Mouse (Mus musculus) stomach, embryonic 16.5 days (tissue): ENCODE measurements around the gene Gm5485. TPM values are rescaled to one million over a fixed set of nuclear protein-coding genes. Genes with fewer than 3 reads are reported as not detected.

Source experiments
- ATAC-seq: fragments of 200-750 bp; cut with Nextera tagmentation; 2 replicates; pipeline ENCODE4 v1.8.0; 2017; ENCODE audit warnings: moderate number of reproducible peaks, moderate TSS enrichment; ENCODE audit not compliant: insufficient read depth, low FRiP score
- H3K27ac ChIP-seq: fragments of 300-500 bp; sonication (generic); 2 replicates; pipeline ENCODE4 v1.5.1; 2014; ENCODE audit warnings: low read length
- H3K27me3 ChIP-seq: fragments of 300-500 bp; sonication (generic); 2 replicates; pipeline ENCODE4 v1.6.1; 2014; ENCODE audit warnings: low read length, control low read depth, mixed read lengths; ENCODE audit not compliant: control insufficient read depth, insufficient read depth
- H3K36me3 ChIP-seq: fragments of 300-500 bp; sonication (generic); 2 replicates; pipeline ENCODE4 v1.6.1; 2014; ENCODE audit warnings: low read length; ENCODE audit not compliant: control insufficient read depth, insufficient read depth
- H3K4me1 ChIP-seq: fragments of 300-500 bp; sonication (generic); 2 replicates; pipeline ENCODE4 v1.6.1; 2014; ENCODE audit warnings: low read length, control low read depth, mixed read lengths; ENCODE audit not compliant: control insufficient read depth, insufficient read depth
- H3K4me2 ChIP-seq: fragments of 300-500 bp; sonication (generic); 2 replicates; pipeline ENCODE4 v1.6.1; 2014; ENCODE audit warnings: low read depth, low read length, mixed read lengths
- H3K4me3 ChIP-seq: fragments of 300-500 bp; sonication (generic); replicated peaks from 2 replicates; pipeline ENCODE4 v1.5.1; 2014; ENCODE audit warnings: mild to moderate bottlenecking, low read length
- H3K9ac ChIP-seq: fragments of 300-500 bp; sonication (generic); 2 replicates; pipeline ENCODE4 v1.6.1; 2014; ENCODE audit warnings: low read length
- H3K9me3 ChIP-seq: fragments of 300-500 bp; sonication (generic); replicated peaks from 2 replicates; pipeline ENCODE4 v1.6.1; 2016; ENCODE audit warnings: low read length, control low read depth; ENCODE audit not compliant: control insufficient read depth
- WGBS: fragments of 180-500 bp; shearing (Covaris S2); extraction: QIAGEN DNeasy Blood & Tissue Kit; methylation state at CpG from one replicate; pipeline ENCODE4 v1.1.7; 2014; 5-methylcytosine and 5-hydroxymethylcytosine counted together
- polyA plus RNA-seq: library from polyadenylated mRNA; unstranded; fragments of >200 nt; fragmentation: Nextera tagmentation; extraction: Ambion mirVana; gene quantifications from 2 replicates; pipeline ENCODE4 v1.2.1, GENCODE M21; 2015

Gene Gm5485
- polyA plus RNA-seq: 0.23 TPM in 1 of 2 replicates, not detected in the other

DNA sequence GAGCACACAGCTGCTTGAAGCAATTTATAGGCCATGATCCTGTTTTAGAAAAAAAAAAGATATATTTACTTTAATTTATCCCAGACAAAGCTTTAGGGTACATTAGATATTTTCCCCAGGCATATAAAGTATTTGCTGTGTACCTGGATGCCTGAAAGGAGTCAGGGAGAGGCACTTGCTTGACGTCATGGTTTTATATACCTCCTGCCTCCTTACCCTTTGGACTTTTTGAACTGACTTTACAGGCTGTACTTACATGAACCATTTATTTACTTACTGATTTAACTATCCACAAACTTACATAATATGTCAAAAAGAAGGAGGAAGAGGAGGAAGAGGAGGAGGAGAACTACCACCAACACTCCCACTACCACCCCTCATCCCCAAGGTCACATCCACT is at the start of gene Gm5485:
Gene Gm5485 (minus strand): TSS at position 171 of the 400 bp plus-strand sequence.
- no peak within 1 kb of the TSS for H3K4me3 ChIP-seq
- no peaks in the 10 kb centered on the region for H3K27me3 ChIP-seq
- 64% methylated on average over 1 of the region's 1 CpGs for WGBS
- H3K4me2 ChIP-seq: no peak within 1 kb of the TSS
- peaks cover 12% of the 10 kb centered on the region for H3K4me1 ChIP-seq
- no peak within 1 kb of the TSS for H3K27ac ChIP-seq
- no peaks in the 10 kb centered on the region for H3K36me3 ChIP-seq
- H3K9me3 ChIP-seq: no peaks in the 10 kb centered on the region
- ATAC-seq: no peak
- H3K9ac ChIP-seq: no peak within 1 kb of the TSS

DNA sequence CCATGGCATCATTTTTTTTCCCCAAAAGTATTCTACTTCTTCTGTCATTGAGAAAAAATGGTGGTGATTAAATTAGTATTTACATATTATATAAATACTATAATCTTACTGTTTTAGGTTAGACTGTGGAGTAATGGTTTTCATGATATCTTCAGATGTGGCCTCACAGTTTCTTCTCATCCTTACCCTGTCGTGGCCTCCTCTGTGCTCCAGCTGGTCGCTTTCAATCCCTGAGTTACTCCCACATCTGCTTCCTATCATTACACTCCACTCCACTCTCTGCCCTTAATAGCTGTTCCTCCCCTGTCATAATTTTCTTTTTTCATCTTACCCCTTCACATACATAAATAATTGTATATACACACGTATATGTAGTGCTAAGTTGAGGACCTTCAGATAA is 41.0 kb upstream of the Gm5485 start:
- Histone ChIP-seq H3K27ac (no peak overlapping the region), H3K4me3 (no peak overlapping the region), H3K9me3 (no peaks in the 10 kb centered on the region), H3K27me3 (no peaks in the 10 kb centered on the region), H3K4me1 (no peaks in the 10 kb centered on the region), H3K9ac (no peak overlapping the region), H3K36me3 (no peaks in the 10 kb centered on the region), H3K4me2 (no peak overlapping the region)
- WGBS: 43% methylated on average over 3 of the region's 3 CpGs
- ATAC-seq: no peak

DNA sequence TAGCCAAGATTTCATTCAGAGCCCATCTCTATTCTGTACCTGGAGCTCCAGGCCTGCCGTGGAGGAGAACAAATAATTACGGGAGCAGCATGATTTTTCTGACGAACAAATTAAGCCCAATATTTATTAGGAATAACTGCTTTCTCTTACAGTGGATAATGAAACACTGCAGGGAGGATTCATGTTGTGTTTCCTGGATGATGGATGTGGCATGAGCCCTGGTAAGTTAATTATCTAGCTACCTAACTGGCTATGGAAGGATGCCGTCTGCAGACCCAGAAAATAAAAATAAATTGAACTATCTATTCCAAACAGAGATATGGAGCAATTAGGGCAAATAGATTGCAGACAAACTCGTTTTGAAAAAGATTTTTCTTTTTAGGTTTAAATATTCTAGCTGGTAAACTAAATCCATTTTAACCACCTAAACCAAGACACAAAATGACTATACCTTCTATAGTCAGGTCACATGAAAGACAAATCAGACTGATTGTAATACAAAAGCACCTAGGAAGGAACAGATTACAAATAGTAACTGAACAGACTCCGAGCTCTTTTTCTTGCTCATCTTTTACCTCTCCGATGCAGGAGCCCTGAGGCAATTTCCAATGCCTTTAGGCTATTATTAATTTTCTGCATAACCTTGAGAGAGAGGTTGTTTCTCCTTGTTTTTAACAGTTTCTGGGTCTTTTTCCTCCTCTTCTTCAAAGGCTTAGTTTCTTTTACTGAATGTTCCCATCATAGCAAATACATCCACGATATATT is 34.1 kb upstream of the Gm5485 start:
- Histone ChIP-seq H3K27me3 (no peaks in the 10 kb centered on the region), H3K36me3 (no peaks in the 10 kb centered on the region), H3K4me1 (no peaks in the 10 kb centered on the region), H3K27ac (no peak overlapping the region), H3K4me2 (no peak overlapping the region), H3K9me3 (no peaks in the 10 kb centered on the region), H3K9ac (no peak overlapping the region), H3K4me3 (no peak overlapping the region)
- 66% methylated on average over 8 of the region's 8 CpGs for WGBS
- no peak for ATAC-seq

DNA sequence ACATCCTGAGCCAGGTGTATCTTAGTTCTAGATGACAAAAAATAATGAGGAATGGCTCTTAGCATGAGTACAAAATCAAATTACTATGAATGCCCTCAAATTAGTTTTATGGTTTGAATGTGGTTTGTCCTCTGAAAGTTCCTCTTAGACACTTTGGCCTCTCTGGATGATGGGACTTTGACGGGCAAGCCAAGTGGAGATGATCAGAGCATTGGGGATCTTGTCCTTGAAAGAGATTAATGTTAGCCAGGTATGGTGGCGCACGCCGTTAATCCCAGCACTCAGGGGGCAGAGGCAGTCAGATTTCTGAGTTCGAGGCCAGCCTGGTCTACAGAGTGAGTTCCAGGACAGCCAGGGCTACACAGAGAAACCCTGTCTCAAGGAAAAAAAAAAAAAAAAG is 32.4 kb upstream of the Gm5485 start:
- H3K36me3 ChIP-seq: no peaks in the 10 kb centered on the region

DNA sequence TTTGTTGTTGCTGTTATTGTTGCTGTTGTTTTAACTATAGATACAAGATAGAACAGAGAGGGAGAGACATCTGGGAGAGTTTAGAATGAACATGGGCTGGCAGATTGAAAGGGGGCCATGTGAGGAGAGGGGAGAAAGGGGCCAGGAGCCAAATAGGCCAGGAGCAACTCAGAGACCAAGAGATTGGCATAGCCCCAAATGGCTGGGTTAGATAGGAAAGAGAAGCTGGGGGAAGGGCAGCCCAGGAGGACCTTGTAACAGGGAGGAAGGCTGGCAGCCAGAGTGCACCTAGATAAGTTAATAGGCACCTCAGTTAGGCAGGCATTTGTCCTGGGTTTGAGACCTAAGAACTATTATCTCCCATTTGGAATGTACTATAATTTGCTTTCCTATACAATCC is 25.3 kb upstream of the Gm5485 start:
- Histone ChIP-seq H3K36me3 (no peaks in the 10 kb centered on the region), H3K9me3 (no peaks in the 10 kb centered on the region), H3K27me3 (no peaks in the 10 kb centered on the region), H3K4me2 (no peak overlapping the region), H3K4me3 (no peak overlapping the region), H3K27ac (no peak overlapping the region), H3K9ac (no peak overlapping the region), H3K4me1 (no peaks in the 10 kb centered on the region)
- ATAC-seq: no peak

More for the DNA sequence above, 32.4 kb upstream of the Gm5485 start:
- Histone ChIP-seq H3K4me2 (no peak overlapping the region), H3K4me3 (no peak overlapping the region), H3K4me1 (no peaks in the 10 kb centered on the region), H3K9me3 (no peaks in the 10 kb centered on the region), H3K27ac (no peak overlapping the region), H3K9ac (no peak overlapping the region), H3K27me3 (no peaks in the 10 kb centered on the region)
- no peak for ATAC-seq
- WGBS: 89% methylated on average over 5 of the region's 5 CpGs

DNA sequence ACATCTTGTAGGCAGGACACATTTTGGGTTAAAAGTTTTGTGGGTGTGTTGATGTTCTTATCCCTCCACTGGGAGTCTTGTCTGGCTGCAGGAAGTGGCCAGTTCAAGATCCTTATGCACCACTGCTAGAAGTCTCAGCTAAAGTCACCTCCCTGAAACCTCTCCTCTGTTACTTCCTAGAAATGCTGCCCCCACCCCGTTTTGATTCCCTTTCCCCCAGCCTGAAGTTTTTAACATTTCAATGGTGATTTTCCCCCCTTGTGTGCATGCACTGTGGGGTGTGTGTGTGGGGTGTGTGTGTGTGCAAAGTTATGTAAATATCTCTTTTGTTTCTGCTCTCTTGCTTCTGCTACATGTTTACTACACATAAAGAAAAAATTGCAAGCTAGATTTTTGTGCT is 23.2 kb upstream of the Gm5485 start:
- H3K4me3 ChIP-seq: no peak overlapping the region
- no peak for ATAC-seq
- 26% methylated on average over 1 of the region's 1 CpGs for WGBS

DNA sequence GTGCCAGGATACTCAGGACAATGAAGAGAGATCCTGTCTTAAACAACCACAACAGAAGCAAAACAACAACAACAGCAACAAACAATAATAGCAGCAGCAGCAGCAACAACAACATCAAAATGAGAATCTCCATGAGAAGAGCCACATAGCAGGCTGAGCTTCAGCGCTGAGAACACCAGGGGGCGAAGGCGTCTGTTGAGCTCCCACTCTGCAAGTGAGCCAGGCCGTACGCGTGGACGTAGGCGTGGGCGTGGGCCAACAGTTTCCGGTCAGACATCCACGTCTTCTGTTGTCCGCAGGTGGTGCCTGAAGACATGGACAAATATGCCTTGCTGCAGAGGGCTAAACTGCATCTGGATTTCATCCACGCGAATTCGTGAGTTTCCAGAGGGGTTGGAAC is 18.8 kb upstream of the Gm5485 start, which contains the start of gene Morc1:
Gene Morc1 (plus strand): TSS at position 211 of the 400 bp plus-strand sequence.
- H3K27ac ChIP-seq: no peak within 1 kb of the TSS
- WGBS: 92% methylated on average over 15 of the region's 15 CpGs
- H3K27me3 ChIP-seq: no peaks in the 10 kb centered on the region
- H3K9ac ChIP-seq: no peak within 1 kb of the TSS
- no peak within 1 kb of the TSS for H3K4me3 ChIP-seq
- no peaks in the 10 kb centered on the region for H3K4me1 ChIP-seq
- H3K4me2 ChIP-seq: no peak within 1 kb of the TSS
- no peaks in the 10 kb centered on the region for H3K36me3 ChIP-seq
- no peaks in the 10 kb centered on the region for H3K9me3 ChIP-seq
- no peak for ATAC-seq

More for the DNA sequence above, 23.2 kb upstream of the Gm5485 start:
- Histone ChIP-seq H3K27ac (no peak overlapping the region), H3K4me1 (no peaks in the 10 kb centered on the region), H3K4me2 (no peak overlapping the region), H3K27me3 (no peaks in the 10 kb centered on the region), H3K9ac (no peak overlapping the region), H3K36me3 (no peaks in the 10 kb centered on the region), H3K9me3 (no peaks in the 10 kb centered on the region)

DNA sequence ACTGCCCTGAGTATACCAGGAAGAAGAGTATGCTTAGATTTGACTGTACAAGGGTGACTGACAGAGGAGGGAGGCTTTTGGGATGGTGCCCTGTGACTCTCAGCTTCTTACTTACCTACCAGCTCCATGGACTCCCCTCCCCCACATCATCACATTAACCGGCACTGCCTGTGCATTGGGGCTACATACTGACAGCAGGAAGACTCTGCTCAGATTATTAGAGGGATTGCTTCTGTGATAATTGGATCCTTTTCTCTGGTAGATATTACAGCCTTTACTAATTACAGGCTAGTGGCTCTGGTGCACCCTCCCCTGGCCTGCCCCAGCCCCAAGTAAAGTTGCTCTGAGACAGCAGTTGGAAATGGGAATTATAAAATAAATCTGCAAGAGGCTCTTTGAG is 17.2 kb upstream of the Gm5485 start:
- no peak overlapping the region for H3K4me2 ChIP-seq
- no peak for ATAC-seq

DNA sequence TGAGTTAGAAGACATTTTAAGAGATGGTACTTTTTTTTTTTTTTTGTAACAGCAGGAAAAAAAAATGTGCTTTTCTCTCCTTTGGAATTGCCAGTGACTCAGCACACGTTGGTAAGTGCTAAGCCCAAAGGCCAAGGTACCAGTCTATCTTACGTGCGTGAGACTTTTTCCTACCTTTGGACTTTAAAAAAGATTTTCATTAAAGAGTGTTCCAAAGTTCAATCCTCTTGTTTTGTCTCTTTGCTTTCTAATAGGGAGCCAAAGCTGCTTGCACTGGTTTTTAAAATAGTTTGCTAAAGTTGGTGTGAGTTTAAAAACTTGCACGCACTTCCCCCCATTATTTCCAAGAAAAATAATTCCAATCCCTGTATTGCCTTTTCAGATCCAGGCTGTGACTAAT is 11.9 kb upstream of the Gm5485 start:
- ATAC-seq: no peak
- no peaks in the 10 kb centered on the region for H3K9me3 ChIP-seq
- H3K9ac ChIP-seq: no peak overlapping the region
- no peaks in the 10 kb centered on the region for H3K4me1 ChIP-seq
- no peak overlapping the region for H3K27ac ChIP-seq
- H3K4me2 ChIP-seq: no peak overlapping the region
- no peaks in the 10 kb centered on the region for H3K36me3 ChIP-seq
- H3K27me3 ChIP-seq: no peaks in the 10 kb centered on the region
- 78% methylated on average over 4 of the region's 4 CpGs for WGBS
- no peak overlapping the region for H3K4me3 ChIP-seq

More for the DNA sequence above, 17.2 kb upstream of the Gm5485 start:
- no peak overlapping the region for H3K4me3 ChIP-seq
- no peaks in the 10 kb centered on the region for H3K27me3 ChIP-seq
- no peaks in the 10 kb centered on the region for H3K4me1 ChIP-seq
- no peaks in the 10 kb centered on the region for H3K36me3 ChIP-seq
- no peak overlapping the region for H3K9ac ChIP-seq
- H3K27ac ChIP-seq: no peak overlapping the region
- 68% methylated on average over 1 of the region's 1 CpGs for WGBS
- no peaks in the 10 kb centered on the region for H3K9me3 ChIP-seq
